Mouse (Mus musculus) liver, embryonic 16.5 days (tissue): ENCODE measurements at regions not wholly inside any gene's neighbourhood (a gene's known extent, or its start where the extent isn't known, plus 50 kb on each side); places are given as distances from the start of the nearest gene placed in this dataset.
A peak's percentile ranks its signal among the peaks of the same experiment; 100 is the strongest.

ENCODE experiments used
- ATAC-seq: fragments of 200-750 bp; cut with Nextera tagmentation; 2 replicates; pipeline ENCODE4 v1.8.0; 2017; ENCODE audit warnings: low read depth, mild to moderate bottlenecking, moderate number of reproducible peaks, moderate library complexity
- H3K27ac ChIP-seq: fragments of 300-500 bp; sonication (generic); 2 replicates; pipeline ENCODE4 v1.5.1; 2014; ENCODE audit warnings: mild to moderate bottlenecking, low read length
- H3K27me3 ChIP-seq: fragments of 300-500 bp; sonication (generic); 2 replicates; pipeline ENCODE4 v1.6.1; 2014; ENCODE audit warnings: low read depth, low read length, mixed read lengths; ENCODE audit not compliant: control insufficient read depth, insufficient read depth
- H3K36me3 ChIP-seq: fragments of 300-500 bp; sonication (generic); 2 replicates; pipeline ENCODE4 v1.6.1; 2014; ENCODE audit warnings: mild to moderate bottlenecking; ENCODE audit not compliant: control insufficient read depth, insufficient read depth
- H3K4me1 ChIP-seq: fragments of 300-500 bp; sonication (generic); 2 replicates; pipeline ENCODE4 v1.6.1; 2014; ENCODE audit warnings: low read depth, low read length, mixed read lengths; ENCODE audit not compliant: control insufficient read depth
- H3K4me2 ChIP-seq: fragments of 300-500 bp; sonication (generic); 2 replicates; pipeline ENCODE4 v1.6.1; 2014; ENCODE audit warnings: low read depth, low read length, mixed read lengths
- H3K4me3 ChIP-seq: fragments of 300-500 bp; sonication (generic); 2 replicates; pipeline ENCODE4 v1.5.1; 2014; ENCODE audit warnings: low read depth, mild to moderate bottlenecking, low read length
- H3K9ac ChIP-seq: fragments of 300-500 bp; sonication (generic); 2 replicates; pipeline ENCODE4 v1.6.1; 2014; ENCODE audit warnings: low read depth, low read length
- H3K9me3 ChIP-seq: fragments of 300-500 bp; sonication (generic); replicated peaks from 2 replicates; pipeline ENCODE4 v1.6.1; 2016; ENCODE audit warnings: low read length; ENCODE audit not compliant: control insufficient read depth
- WGBS: fragments of 180-500 bp; shearing (Covaris S2); extraction: QIAGEN DNeasy Blood & Tissue Kit; methylation state at CpG from one replicate; pipeline ENCODE4 v1.1.7; 2014; ENCODE audit not compliant: insufficient replicate concordance; 5-methylcytosine and 5-hydroxymethylcytosine counted together

DNA sequence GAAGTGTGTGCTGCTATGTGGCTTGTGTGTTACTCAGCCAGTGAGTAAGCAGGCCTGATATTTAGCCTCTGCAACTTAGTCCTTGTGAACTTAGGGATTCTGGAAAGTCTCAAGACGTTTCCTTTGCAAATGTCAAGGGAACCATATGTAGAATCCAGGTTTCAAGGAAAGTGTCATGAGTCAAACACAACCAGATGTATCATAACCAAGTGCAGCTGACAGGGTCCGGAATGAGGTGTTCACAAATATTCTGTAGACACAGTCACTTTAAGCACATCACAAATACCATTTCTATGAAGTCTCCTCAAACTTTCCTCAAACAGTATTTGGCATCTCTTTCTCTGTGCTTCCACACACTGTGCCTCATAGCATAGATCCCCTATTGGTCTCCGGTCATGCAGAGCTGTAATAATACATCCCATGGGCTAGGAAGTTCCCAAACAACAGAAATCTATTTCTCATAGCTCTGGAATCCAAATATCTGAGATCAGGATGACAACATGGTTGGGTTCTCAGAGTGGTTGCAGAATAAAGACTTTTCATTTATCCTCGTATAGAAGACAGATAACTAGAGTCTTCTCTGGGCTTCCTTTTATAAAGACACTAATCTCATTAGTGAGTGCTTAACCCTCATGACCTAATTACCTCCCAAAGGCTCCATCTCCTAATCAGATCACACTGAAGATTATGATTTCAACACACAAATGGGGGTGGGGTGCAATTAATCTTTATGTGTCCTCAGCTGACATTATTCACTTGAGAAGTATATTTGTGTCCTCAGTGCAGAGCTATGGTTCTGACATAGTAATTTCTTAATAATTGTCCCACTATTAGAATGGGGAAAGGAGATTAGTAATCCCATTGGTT is 143.9 kb downstream of the Spry2 start:
- Histone ChIP-seq H3K4me1 (no peaks in the 10 kb centered on the region), H3K9me3 (no peaks in the 10 kb centered on the region), H3K4me2 (no peak overlapping the region), H3K27ac (no peak overlapping the region), H3K9ac (no peak overlapping the region), H3K4me3 (no peak overlapping the region), H3K27me3 (no peaks in the 10 kb centered on the region), H3K36me3 (no peaks in the 10 kb centered on the region)
- ATAC-seq, result no peak
- WGBS, result 56% methylated on average over 4 of the region's 4 CpGs

DNA sequence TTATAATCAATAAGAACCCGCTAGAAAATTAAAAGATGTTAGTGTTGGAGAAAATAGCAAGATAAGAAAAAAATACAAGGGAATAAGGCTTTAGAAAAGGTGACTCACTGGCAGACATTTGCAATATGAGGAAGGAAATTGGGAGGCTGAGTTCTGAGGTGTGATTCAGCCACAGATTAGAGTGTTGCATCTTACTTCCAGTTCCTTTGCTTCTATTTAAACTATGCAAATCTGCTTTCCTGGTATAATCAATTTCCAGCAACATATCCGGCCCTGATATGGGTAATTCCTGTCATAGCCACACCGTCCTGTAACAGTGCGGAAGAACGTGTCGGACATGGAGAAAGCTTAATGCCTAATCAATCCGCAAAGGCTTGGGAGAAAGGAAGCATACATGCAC is 144.9 kb downstream of the Spry2 start:
- no peaks in the 10 kb centered on the region for H3K27me3 ChIP-seq
- no peak overlapping the region for H3K4me3 ChIP-seq
- no peaks in the 10 kb centered on the region for H3K9me3 ChIP-seq
- no peak overlapping the region for H3K4me2 ChIP-seq
- no peak overlapping the region for H3K27ac ChIP-seq
- no peak overlapping the region for H3K9ac ChIP-seq
- ATAC-seq, result no peak
- H3K36me3 ChIP-seq, result no peaks in the 10 kb centered on the region
- H3K4me1 ChIP-seq, result no peaks in the 10 kb centered on the region
- 30% methylated on average over 7 of the region's 7 CpGs for WGBS

DNA sequence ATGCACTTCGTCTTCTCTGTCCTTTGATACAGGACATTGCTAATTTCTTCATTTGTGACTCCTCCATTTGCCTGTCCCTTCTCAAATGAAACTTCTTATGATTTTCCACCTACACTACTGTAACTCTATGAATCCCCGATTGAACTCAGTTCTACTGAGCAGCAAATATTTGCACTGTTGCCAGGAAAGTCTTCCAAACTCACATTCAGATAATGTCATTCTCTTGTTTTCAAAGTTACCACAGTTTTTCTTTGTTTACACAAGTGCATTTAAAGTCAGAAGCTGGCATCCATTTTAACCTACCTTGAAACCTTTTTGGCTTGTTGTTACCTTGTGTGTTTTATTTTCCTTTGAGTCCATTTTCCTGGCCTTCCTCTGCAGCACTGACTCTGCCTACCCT is 152.0 kb downstream of the Spry2 start:
- no peak overlapping the region for H3K4me3 ChIP-seq
- H3K27ac ChIP-seq, result no peak overlapping the region
- no peaks in the 10 kb centered on the region for H3K9me3 ChIP-seq
- WGBS, result 63% methylated on average over 2 of the region's 2 CpGs
- no peaks in the 10 kb centered on the region for H3K27me3 ChIP-seq
- H3K36me3 ChIP-seq, result no peaks in the 10 kb centered on the region
- H3K4me1 ChIP-seq, result no peaks in the 10 kb centered on the region
- no peak overlapping the region for H3K4me2 ChIP-seq
- ATAC-seq, result no peak
- no peak overlapping the region for H3K9ac ChIP-seq

DNA sequence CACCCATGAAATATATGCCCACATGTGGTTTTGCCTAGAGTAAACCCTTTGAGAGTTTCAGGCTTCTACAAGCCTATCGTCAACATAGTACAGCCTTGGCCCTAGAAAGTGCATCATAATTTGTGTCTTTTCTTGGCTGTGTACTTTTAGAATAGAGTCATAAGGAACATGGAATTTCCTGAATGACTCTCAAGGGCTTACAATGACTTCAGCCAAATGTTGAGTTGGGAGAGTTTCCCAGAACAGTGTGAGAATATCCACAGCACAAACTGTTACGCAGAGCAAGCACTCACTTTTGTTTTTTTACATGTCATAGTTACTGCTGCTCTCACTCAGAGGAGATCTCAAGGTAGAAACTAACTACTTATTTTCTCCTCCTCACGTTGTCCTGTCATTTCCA is 152.5 kb downstream of the Spry2 start:
- no peaks in the 10 kb centered on the region for H3K9me3 ChIP-seq
- ATAC-seq, result no peak
- 61% methylated on average over 3 of the region's 3 CpGs for WGBS

DNA sequence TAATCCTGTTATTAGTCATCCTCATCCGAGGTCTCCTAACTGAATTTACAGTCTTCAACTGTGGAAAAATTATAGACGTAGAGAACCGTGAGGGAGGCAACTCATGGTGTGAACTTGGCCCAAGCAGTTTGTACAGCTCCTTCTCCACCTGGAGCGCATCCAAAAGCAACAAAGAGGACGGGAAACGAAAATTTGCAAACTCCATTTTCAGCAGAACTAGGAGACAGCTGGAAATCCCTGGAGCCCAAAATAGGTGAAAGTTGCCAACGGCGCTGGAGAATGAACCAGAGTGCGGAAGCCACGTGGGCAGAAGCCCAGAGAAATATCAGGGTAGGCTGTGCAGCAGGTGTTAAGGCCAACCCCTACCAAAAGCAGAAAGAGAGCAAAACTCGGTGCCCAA is 155.7 kb downstream of the Spry2 start:
- no peaks in the 10 kb centered on the region for H3K36me3 ChIP-seq
- ATAC-seq, result no peak
- no peak overlapping the region for H3K4me2 ChIP-seq
- H3K4me1 ChIP-seq, result no peaks in the 10 kb centered on the region
- no peak overlapping the region for H3K4me3 ChIP-seq
- H3K9ac ChIP-seq, result no peak overlapping the region
- H3K9me3 ChIP-seq, result no peaks in the 10 kb centered on the region
- H3K27ac ChIP-seq, result no peak overlapping the region
- WGBS, result 64% methylated on average over 11 of the region's 11 CpGs
- H3K27me3 ChIP-seq, result no peaks in the 10 kb centered on the region

More for the DNA sequence above, 152.5 kb downstream of the Spry2 start:
- Histone ChIP-seq H3K36me3 (no peaks in the 10 kb centered on the region), H3K27me3 (no peaks in the 10 kb centered on the region), H3K4me2 (no peak overlapping the region), H3K4me3 (no peak overlapping the region), H3K27ac (no peak overlapping the region), H3K4me1 (no peaks in the 10 kb centered on the region), H3K9ac (no peak overlapping the region)

DNA sequence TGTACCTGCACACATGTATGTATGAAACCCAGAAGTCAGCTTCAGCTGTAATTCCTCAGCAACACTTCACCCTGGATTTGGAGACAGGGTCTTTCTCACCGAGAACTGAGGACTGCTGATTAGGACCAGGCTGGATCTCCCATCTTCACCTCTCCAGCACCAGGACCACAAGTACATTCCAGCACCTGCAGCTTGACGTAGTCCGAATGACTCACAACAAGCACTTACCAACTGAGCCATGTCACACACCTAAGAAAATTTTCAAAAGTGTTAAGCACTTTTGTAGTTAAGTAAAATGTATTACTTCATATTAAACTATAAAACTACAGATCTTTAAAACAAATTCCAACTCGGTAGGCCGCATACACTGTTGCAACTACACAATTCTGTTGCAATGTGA is 158.1 kb downstream of the Spry2 start:
- H3K9ac ChIP-seq, result no peak overlapping the region
- no peak for ATAC-seq
- peaks cover 2% of the 10 kb centered on the region; the same call in 1 of the 2 replicates for H3K4me1 ChIP-seq
- H3K36me3 ChIP-seq, result no peaks in the 10 kb centered on the region
- no peaks in the 10 kb centered on the region for H3K27me3 ChIP-seq
- H3K4me2 ChIP-seq, result no peak overlapping the region
- no peaks in the 10 kb centered on the region for H3K9me3 ChIP-seq
- WGBS, result 67% methylated on average over 5 of the region's 5 CpGs
- no peak overlapping the region for H3K27ac ChIP-seq
- no peak overlapping the region for H3K4me3 ChIP-seq

DNA sequence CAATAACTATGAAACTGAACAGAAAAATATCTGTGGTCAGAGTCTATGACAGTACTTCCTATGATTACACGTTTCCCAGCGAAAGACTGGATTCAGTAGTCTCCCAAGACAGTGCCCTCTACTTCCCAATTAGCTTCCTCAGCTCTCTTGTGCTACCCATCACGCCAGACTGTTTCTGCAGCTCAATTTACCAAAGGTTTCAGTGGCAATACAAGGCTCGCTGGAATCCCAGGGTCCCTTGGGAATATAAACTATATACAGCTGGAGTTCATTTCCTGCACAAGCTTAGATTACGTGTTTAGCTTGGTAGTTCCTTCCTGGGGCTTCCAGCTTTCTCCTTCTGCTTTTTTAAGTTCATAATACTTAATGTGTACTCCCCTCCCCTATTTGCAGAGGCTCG is 160.3 kb downstream of the Spry2 start:
- Histone ChIP-seq H3K4me2 (no peak overlapping the region), H3K4me3 (no peak overlapping the region), H3K9me3 (no peaks in the 10 kb centered on the region), H3K27ac (no peak overlapping the region), H3K9ac (no peak overlapping the region), H3K27me3 (no peaks in the 10 kb centered on the region), H3K4me1 (peaks cover 3% of the 10 kb centered on the region; the same call in 1 of the 2 replicates), H3K36me3 (no peaks in the 10 kb centered on the region)
- no peak for ATAC-seq
- 19% methylated on average over 6 of the region's 6 CpGs for WGBS

DNA sequence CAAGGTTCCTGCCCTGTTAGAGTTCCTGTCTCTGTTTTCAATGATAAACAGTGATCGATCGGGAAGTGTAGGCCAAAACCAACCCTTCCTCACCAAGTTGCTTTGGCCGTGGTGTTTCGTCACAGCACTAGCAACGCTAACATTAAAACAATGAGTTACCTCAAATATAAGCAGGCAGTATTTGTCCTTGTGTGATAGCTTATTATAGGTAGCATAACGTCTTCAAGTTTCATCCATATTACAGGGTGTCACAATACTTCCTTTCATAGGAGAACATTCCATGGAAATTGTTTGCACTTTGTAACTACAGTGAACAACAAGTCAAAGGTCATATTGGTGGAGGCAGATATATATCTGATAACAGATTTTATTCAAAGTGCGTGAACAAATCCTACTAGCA is 162.3 kb downstream of the Spry2 start:
- ATAC-seq, result no peak
- WGBS, result 57% methylated on average over 7 of the region's 7 CpGs

DNA sequence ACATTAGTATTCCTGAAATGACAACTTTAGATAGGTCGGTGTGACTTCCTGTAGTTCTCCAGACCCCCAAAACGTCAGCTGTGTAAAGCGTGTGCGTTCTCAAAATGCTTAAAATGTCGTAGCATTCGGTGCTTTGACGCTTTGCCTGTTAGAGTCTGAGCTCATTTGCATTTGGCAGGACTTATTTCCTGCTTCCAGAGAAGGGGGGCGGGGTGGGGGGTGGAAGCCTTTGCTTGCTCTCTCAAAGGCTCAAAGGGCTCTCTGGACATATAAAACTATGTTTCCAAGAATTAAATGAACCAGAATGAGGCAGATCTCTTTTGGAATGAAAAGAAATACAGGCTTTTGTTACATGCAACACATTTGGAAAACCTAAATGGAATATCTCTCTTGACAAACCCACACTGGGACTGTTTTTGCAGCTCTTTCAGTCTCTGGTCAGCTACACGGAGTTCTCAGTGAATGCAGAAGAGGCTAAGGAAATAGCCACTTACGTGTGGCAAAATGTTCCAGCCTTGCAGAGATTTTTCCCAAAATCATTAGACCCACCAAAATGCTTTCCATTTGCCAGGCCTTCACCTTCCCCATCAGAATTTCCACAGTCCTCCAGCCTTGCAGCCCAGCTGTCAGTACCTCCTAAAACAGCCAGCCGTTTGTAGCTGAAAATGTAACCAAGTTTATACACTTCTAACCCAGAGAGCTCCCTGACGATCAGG is 163.4 kb downstream of the Spry2 start:
- Histone ChIP-seq H3K4me2 (peak overlapping the region; percentile 56), H3K9me3 (no peaks in the 10 kb centered on the region), H3K4me3 (peak overlapping the region; percentile 46), H3K9ac (0 out of 2 replicates have a peak overlapping the region, but pooled peaks have one; percentile 20), H3K27me3 (no peaks in the 10 kb centered on the region), H3K27ac (peak overlapping the region; percentile 85), H3K36me3 (no peaks in the 10 kb centered on the region), H3K4me1 (peaks cover 7% of the 10 kb centered on the region; the same call in 1 of the 2 replicates)
- ATAC-seq, result peak; percentile 31; the same call in 1 of the 2 replicates
- WGBS, result 9% methylated on average over 12 of the region's 12 CpGs

More for the DNA sequence above, 162.3 kb downstream of the Spry2 start:
- Histone ChIP-seq H3K4me2 (no peak overlapping the region), H3K9ac (no peak overlapping the region), H3K9me3 (no peaks in the 10 kb centered on the region), H3K27me3 (no peaks in the 10 kb centered on the region), H3K4me1 (peaks cover 7% of the 10 kb centered on the region; the same call in 1 of the 2 replicates), H3K4me3 (no peak overlapping the region), H3K36me3 (no peaks in the 10 kb centered on the region), H3K27ac (no peak overlapping the region)
